Mouse (Mus musculus) brain, embryonic 18.5 days (tissue): ENCODE results near the gene Rnf10.

Experiments
- DNase-seq: peaks from one replicate; pipeline ENCODE4 v3.0.0-alpha.2; 2012; ENCODE audit warnings: low read depth, low spot score

The Rnf10 gene

DNA sequence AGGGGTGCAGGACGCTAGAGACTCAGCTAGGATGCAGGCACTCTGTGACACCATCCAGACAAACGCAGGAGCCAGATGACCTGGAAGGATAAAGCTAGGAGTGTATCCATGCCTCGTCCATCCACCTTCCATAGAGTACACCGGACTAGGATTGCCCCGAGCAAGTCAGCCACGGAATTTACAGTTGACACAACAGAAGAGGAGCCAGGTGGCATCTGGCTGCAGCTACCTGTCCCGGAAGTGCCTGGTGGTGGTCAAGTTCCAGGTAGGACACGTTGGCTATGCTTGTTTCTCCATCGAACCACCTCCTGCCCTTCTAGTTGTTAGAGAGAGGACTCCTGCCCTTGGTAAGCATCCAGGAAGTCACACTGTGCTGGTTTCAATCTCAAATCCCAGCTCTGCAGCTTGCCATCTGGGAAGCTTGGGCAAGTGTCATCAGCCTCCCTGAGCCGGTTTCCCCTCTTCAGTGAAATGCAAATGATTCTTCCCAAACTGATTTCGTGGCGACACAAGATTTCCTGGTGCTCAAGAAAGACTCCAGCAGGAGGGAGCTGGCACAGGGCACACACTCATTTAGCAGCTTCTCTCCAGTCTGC lies 78.0 kb downstream of the Rnf10 start:
- DNase-seq, result no peak

DNA sequence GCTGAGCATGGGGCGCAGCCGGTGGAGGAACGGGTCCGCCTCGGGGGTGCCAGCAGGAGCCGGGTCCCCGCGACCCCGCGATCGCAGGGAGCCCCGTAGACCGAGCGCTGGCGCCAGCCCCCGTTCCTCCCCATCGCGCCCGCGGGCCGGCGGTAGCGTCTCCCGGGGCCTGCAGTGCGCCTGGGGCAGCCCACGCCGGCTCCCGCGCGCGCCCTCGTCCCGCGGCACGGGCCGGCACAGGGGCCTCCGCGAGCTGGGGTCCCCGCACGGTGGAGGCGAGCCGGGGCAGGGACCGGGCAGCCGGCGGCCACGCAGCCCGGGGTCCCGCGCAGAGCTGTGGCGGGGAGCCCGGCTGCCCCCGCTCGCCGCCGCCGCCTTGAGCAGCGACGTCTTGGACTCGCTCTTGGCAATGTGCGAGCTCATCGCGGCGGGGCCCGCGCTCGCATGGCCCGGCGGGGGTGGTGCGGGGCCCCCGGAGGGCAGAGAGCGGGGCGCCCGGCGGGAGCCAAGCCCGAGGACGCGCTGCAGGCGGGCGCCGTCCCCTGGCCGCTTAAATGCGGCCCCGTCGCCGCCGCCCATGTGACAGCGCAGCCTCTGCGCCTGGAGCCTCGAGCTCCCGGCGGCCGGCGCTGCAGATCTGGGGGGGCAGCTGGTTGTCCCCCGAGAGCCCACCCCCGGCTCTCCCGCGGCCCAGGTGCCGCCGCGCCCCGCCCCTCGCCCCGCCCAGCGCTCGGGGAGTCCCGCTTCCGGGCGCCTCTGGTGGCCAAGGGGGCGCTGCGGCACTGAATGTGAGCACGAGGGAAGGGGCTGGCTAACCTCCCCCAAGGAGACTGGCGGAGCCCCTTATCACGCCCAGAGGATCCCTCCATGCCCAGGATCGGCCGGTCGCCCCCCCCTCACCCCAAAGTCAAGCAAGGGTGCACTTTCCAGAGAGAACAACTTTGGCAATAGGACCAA lies 78.8 kb downstream of the Rnf10 start, which contains the start of gene Cabp1:
TSS of gene Cabp1 (minus strand) at position 713 of the 957 bp plus-strand sequence.
- no peak for DNase-seq

DNA sequence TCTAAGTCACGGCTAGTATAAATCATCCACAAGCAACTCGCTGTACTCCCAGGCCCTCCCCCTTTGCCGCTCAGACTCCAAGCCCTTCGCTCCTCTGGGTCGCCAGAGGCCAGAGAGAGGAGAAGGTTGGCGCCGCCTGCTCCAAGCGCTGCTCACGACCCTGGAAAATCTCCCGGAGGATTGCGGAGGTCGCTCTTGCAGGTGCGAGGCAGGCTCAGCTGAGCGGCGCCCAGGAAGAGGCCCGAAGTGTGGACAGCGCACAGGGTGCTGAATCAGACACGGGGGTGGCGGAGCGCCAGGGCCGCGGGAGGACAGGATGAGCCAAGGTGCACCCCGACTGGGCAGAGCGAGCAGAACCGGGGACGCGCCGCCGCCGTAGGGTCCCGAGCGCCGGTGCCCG lies 79.5 kb downstream of the Rnf10 start:
- DNase-seq, result no peak

DNA sequence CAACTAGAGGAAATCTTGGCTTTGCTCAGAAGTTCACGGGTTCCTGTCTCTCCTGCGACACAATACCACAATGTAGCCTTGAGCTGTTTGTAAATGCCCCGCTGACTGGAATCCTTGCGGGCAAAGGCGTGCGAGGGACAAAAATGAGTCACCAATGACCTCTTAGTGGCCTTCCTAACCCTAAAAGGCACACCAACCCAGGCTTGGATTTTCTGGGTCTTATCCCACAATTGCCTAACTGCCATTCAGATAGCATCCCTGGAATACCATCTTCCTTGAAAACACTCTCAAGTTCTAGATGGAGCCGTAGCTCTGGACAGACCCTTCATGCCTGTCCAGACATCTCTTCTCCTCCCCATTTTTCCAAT lies 79.9 kb downstream of the Rnf10 start:
- no peak for DNase-seq

DNA sequence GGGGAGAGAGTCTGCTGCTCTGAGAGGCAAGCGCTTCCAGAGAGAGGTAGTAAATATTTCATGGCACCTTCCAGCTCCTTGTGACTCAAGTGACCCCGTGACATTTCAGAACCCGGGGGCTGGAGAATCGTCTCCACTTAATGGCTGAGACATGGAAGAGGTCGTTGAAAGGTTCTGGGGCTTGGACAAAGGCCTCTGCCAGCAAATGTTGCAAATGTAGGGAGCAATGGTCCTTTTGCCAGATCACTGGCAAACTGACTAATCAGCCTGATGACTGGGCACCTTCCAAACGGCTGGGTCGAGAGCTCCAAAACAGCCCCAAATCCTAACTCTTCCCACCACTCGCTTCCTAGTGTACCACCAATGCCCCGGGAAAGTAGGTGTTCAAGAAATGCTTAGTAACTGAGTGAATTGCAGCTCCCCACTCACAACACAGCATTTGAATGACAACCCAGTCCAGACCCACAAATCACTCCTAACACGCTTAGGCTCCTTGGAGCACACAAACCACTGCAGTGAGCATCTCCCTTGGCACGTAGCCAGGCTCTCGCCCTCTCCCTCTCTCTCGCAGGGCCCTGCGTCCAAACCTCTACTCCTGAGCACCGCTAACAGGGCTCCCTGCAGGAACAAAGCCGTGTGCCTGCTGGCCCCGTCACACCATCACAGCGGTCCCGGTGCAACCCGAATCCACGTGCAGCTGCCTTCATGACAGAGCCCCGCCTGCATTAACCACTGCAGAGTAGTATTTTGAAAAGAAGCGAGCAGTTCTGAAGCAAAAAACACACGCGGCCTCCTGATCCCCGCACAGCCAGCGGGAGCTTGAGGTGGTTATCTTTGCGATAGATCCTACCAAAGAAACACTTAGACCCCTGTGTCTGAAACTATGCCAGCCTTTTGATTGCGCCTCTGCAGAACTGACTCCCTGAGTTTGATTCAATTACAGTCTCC lies 80.5 kb downstream of the Rnf10 start:
- DNase-seq, result no peak
